Mouse (Mus musculus) neutrophil, adult 65 days (primary cell): ENCODE data around the gene Kcnk1. TPM values are rescaled to one million over a fixed set of nuclear protein-coding genes. Genes with fewer than 3 reads are reported as not detected.

Experiments
- total RNA-seq: library from RNA; stranded (reverse); gene quantifications from 2 replicates; pipeline ENCODE4 v1.2.4, GENCODE M21; 2023

Kcnk1 gene
- total RNA-seq, result not detected in 2 replicates

DNA sequence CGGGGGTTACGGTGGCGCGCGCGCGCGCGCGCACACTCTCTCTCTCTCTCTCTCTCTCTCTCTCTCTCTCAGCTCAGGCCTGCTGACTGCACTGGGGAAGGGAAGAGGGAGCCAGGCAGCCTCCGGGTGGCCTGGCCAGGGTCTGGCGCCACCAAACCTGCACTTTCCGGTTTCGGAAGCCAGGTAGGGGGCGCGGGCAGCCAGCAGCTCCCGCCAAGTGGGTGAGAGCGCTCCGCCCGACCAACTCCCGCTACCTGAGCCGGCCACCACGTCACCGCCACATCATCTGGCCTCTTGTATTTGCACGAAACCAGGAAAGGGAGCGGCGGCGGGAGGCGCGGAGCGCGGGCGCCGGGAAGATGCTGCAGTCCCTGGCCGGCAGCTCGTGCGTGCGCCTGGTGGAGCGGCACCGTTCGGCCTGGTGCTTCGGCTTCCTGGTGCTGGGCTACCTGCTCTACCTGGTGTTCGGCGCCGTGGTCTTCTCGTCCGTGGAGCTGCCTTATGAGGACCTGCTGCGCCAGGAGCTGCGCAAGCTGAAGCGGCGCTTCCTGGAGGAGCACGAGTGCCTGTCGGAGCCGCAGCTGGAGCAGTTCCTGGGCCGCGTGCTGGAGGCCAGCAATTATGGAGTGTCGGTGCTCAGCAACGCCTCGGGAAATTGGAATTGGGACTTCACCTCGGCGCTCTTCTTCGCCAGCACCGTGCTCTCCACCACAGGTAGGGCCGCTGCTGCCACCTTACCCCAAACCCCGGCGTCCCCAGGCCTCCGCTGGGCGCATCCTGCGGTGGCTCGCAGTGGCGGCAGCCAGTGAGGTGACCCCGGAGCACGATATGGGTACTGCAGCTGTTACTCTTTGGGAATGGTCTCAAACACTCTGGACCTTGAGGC, at the start of gene Kcnk1:
TSS of gene Kcnk1 (plus strand) at position 70 of the 886 bp plus-strand sequence.

Other genes with a start within 250 kb of the Kcnk1 start
- not detected in 2 replicates for gene Pcnx2, start 96.9 kb upstream of the Kcnk1 start, total RNA-seq
- gene Map3k21, start 84.7 kb upstream of the Kcnk1 start, total RNA-seq, result not detected in 2 replicates